Mouse (Mus musculus) thymus, adult 2 months (tissue): ENCODE data around the gene Myo15.

Experiments
- CTCF ChIP-seq: fragments of 200-500 bp; IDR thresholded peaks from 2 replicates; pipeline ENCODE4 v1.5.1; 2012; ENCODE audit warnings: mild to moderate bottlenecking, control low read depth, low read length, moderate library complexity, borderline replicate concordance; ENCODE audit not compliant: control insufficient read depth, poor library complexity, insufficient read depth; ENCODE audit errors: extremely low read depth
- POLR2A ChIP-seq: fragments of 200-500 bp; IDR thresholded peaks from 2 replicates; pipeline ENCODE4 v1.6.1; 2012; ENCODE audit warnings: mild to moderate bottlenecking, low read length, control low read depth, moderate library complexity; ENCODE audit not compliant: control insufficient read depth, poor library complexity, insufficient read depth; ENCODE audit errors: extremely low read depth

GRCm38 (mm10) chr11:60486267-60486666, 17.1 kb downstream of the Myo15 start:
- TF ChIP-seq POLR2A (no peak), CTCF (no peak)
